Mouse (Mus musculus): ENCODE measurements around the gene Fam118a.

Gene Fam118a

GRCm38 (mm10) chr15:85072651-85073050 lies 43.9 kb downstream of the Fam118a start:
- DNase-seq (ENCODE audit: low spot score) = no peak

GRCm38 (mm10) chr15:85085641-85086040 lies 56.9 kb downstream of the Fam118a start:
- no peak for DNase-seq (ENCODE audit: low spot score)

Data from yolk sac, embryonic 10.5 days (tissue).